Mouse (Mus musculus) testis, adult 2 months (tissue): ENCODE measurements around the gene Pim3. TPM values are rescaled to one million over a fixed set of nuclear protein-coding genes. Genes with fewer than 3 reads are reported as not detected.
"Not testable (repeated sequence)": the region's sequence is repeated elsewhere in the genome, so short reads cannot be mapped to it uniquely, and the experiment has no call there.

Source experiments
- H3K27ac ChIP-seq: fragments of 200-500 bp; 2 replicates; pipeline ENCODE4 v1.5.1; 2012; ENCODE audit warnings: low read depth, low read length; ENCODE audit not compliant: control insufficient read depth, insufficient read depth
- H3K27me3 ChIP-seq: fragments of 200-500 bp; 2 replicates; pipeline ENCODE4 v1.6.1; 2012; ENCODE audit warnings: mild to moderate bottlenecking, low read length, moderate library complexity; ENCODE audit not compliant: control insufficient read depth, insufficient read depth
- H3K36me3 ChIP-seq: fragments of 200-500 bp; 2 replicates; pipeline ENCODE4 v1.6.1; 2012; ENCODE audit warnings: mild to moderate bottlenecking, low read length; ENCODE audit not compliant: control insufficient read depth, insufficient read depth
- H3K4me1 ChIP-seq: fragments of 200-500 bp; 2 replicates; pipeline ENCODE4 v1.6.1; 2012; ENCODE audit warnings: low read length; ENCODE audit not compliant: control insufficient read depth, insufficient read depth
- H3K4me3 ChIP-seq: fragments of 200-500 bp; 2 replicates; pipeline ENCODE4 v1.5.1; 2012; ENCODE audit warnings: low read depth, mild to moderate bottlenecking, low read length, moderate library complexity, mixed read lengths; ENCODE audit not compliant: control insufficient read depth
- CTCF ChIP-seq: fragments of 200-500 bp; IDR thresholded peaks from 2 replicates; pipeline ENCODE4 v1.5.1; 2012; ENCODE audit warnings: low read depth, mild to moderate bottlenecking, inconsistent platforms, low read length, moderate library complexity; ENCODE audit not compliant: control insufficient read depth, insufficient read depth, insufficient replicate concordance
- POLR2A ChIP-seq: fragments of 200-500 bp; IDR thresholded peaks from 2 replicates; pipeline ENCODE4 v1.6.1; 2012; ENCODE audit warnings: low read depth, mild to moderate bottlenecking, inconsistent platforms, low read length, moderate library complexity; ENCODE audit not compliant: control insufficient read depth
- polyA plus RNA-seq: library from polyadenylated mRNA; depleted of rRNA; stranded (reverse); fragments of >200 nt; gene quantifications from 2 replicates; pipeline ENCODE4 v1.2.3, GENCODE M21; 2012; rRNA removed

Gene Pim3
- polyA plus RNA-seq: 10.8 and 13.2 TPM in 2 replicates

DNA sequence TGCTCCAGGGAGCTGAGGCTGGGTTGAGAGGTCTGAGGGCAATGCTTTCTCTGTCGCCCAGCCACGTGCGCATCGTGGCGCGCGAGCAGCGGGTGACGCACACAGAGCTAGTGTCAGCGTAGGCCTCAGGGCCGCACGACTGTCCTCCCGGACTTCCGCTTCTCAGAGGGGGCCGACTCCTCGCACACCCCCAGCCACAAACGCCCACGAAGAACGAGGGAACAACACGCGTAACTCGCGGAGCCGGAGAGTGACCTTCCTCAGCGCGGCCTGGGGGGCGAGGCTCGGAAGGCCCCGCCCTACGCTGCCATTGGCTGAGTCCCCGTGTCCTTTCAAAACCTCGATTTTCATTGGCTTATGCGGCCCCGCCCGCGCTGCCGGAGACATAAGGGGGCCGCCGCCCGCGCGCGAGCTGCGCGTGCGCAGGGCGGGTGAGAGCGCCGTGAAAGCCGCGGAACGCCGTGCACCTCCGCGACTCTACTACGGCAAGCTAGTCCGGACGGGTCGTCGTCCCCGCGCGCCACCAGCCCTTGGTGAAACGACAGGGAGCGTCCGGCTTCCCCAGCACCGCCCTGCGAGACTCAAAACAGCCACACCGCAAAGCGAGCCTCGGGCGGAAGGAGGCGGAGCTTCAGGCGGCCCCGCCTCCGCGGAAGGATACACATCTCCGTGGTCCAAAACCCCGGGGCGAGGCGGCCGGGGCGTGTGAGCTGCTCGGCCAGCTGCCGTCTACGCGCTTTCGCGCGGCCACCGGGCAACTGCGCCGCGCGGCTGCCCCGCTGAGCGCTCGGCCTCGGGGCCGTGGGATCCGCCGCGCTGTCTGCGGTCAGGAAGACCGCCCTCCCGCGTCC is at the start of gene Pim3:
Gene Pim3, plus strand, starts transcription at position 415 of the 851 bp plus-strand sequence.
- peak; percentile 88 for TF ChIP-seq POLR2A
- TF ChIP-seq CTCF: no peak
- peak within 1 kb of the TSS; percentile 99 for H3K27ac ChIP-seq
- peak within 1 kb of the TSS; percentile 95 for H3K4me3 ChIP-seq
- peaks cover 3% of the 10 kb centered on the region for H3K36me3 ChIP-seq
- no peaks in the 10 kb centered on the region for H3K27me3 ChIP-seq
- H3K4me1 ChIP-seq: peaks cover 33% of the 10 kb centered on the region

DNA sequence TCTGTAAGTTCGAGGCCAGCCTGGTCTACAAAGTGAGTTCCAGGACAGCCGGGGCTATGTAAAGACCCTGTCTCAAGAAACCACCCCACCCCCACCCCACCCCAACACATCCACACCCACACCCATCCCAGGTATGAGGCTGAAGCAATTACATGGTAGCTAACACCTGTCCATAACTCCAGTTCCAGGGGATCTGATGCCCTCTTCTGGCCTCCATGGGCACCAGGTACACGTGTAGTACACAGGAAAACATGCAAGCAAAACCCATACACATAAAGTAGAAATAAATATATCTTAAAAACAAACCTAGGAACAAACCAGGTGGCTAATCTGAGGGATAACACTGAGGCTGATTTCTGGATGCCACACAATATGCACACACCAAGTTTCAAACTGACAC is 48.7 kb upstream of the Pim3 start:
- no peaks in the 10 kb centered on the region for H3K36me3 ChIP-seq
- no peak overlapping the region for H3K27ac ChIP-seq
- no peaks in the 10 kb centered on the region for H3K4me1 ChIP-seq

DNA sequence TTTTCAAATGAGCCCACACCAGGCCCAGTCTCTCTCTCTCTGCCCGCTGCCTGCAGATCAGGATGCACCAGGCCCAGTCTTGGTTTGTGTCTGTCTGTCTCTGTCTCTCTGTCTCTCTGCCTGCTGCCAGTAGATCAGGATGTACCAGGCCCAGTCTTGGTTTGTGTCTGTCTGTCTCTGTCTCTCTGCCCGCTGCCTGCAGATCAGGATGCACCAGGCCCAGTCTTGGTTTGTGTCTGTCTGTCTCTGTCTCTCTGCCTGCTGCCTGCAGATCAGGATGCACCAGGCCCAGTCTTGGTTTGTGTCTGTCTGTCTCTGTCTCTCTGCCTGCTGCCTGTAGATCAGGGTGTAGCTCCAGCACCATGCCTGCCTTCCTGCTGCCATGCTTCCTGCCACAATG is 48.1 kb upstream of the Pim3 start:
- H3K27me3 ChIP-seq, H3K4me1 ChIP-seq, H3K4me3 ChIP-seq, H3K27ac ChIP-seq, H3K36me3 ChIP-seq: not testable (repeated sequence)

More for the DNA sequence above, 48.7 kb upstream of the Pim3 start:
- H3K27me3 ChIP-seq: no peaks in the 10 kb centered on the region
- TF ChIP-seq POLR2A: no peak
- no peak for TF ChIP-seq CTCF
- no peak overlapping the region for H3K4me3 ChIP-seq

DNA sequence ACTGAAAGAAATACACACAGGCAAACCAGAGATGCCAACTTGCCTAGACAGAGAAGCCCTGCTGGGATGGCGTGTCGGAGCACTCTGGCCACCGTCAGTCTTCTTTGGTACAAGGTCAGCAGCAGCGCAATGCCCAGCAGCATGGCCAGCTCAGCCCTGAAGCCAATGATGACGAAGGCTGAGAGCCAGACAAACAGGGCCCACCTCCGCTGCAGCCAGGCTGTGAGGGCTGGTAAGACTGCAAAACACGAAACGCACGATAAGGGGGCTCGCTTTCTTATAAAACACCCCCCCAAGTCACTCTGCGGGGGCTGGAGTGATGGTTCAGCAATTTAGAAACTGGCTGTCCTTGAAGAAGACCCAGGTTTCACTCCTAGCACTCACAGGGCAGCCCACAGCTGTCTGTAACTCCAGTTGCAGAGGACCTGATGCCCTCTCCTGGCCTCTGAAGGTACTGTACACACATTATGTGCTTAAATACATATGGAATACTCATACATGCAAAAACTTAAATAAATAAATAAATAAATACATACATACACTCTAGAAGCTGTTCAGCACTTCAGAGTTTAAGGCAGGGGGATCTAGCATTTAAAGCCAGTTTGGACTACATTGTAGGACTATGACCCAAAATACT is 47.5 kb upstream of the Pim3 start:
- H3K27ac ChIP-seq: no peak overlapping the region
- H3K4me1 ChIP-seq: no peaks in the 10 kb centered on the region
- no peak overlapping the region for H3K4me3 ChIP-seq
- no peaks in the 10 kb centered on the region for H3K27me3 ChIP-seq
- no peaks in the 10 kb centered on the region for H3K36me3 ChIP-seq
- TF ChIP-seq CTCF (no peak), POLR2A (no peak)

DNA sequence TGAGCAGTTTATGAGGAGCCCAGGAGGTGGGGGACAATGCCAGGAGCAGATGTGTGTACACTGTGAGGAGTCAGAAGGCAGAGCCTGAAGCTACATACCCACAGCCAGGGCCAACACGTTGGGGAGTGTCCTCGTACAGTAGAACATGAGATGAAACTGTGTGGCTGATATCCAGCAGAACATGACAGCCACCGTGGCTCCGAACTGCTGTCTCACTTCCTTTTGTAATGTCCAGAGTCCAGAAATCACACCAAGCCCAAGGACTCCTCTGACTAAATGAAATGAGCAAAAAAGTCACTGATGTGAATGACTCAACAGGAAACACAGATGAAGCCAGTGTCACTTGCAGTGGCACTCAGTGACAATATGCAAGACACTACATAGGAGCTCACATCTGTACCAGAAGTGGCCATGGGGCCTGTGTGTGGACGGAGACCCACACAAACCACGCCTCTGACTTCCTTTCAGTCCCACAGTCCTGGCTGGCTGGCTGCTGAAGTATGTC is 46.7 kb upstream of the Pim3 start:
- peaks cover 4% of the 10 kb centered on the region for H3K4me1 ChIP-seq
- no peaks in the 10 kb centered on the region for H3K36me3 ChIP-seq
- TF ChIP-seq CTCF (no peak), POLR2A (no peak)
- no peak overlapping the region for H3K27ac ChIP-seq
- no peaks in the 10 kb centered on the region for H3K27me3 ChIP-seq
- no peak overlapping the region for H3K4me3 ChIP-seq

DNA sequence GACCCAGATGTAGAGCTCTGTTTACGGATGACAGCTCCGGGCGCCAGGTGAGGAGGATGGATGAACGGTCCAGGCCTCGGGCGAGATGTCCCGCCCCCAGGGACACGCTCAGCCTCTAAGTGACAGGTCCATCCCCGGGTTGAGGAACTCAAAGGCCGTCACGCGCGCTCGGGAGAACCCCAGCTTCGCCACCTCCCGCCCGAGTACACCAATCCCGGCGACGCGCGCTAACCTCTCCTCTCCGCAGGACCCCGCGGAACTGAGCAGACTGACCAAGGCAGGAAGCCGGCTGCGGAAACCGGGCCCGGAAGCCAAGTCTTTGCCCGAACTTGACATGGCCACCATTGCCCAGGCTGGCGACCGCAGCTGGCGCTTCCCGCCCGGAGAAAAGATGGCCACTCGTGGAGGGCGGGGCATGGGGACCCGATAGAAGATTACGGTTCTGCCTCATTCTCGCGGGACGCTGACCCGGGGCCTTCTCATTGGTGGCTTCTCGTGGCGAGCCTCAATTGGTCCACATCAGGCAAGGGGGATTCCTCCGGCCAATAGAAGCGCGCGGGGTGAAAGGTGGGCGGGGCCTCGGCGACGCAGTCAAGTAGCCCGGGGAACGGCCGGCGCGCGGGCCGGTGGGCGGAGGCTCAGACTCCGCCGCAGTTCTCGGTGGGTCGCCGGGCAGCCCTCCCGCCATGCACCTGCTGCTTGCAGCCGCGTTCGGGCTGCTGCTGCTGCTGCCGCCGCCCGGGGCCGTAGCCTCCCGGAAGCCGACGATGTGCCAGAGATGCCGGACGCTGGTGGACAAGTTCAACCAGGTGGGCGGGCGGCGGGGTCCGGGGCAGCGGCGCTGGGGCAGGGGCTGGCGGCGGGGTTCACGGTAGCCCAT is 42.7 kb upstream of the Pim3 start, which contains the start of the genes Alg12 and Creld2:
Gene Alg12, minus strand, starts transcription at position 293 of the 880 bp plus-strand sequence.
Gene Creld2, plus strand, starts transcription at position 621 of the 880 bp plus-strand sequence.
- H3K27ac ChIP-seq: peak within 1 kb of the TSS; percentile 92
- TF ChIP-seq POLR2A: peak; percentile 77
- no peak for TF ChIP-seq CTCF
- peaks cover 5% of the 10 kb centered on the region for H3K4me1 ChIP-seq
- no peaks in the 10 kb centered on the region for H3K36me3 ChIP-seq
- H3K4me3 ChIP-seq: peak within 1 kb of the TSS; percentile 90
- H3K27me3 ChIP-seq: no peaks in the 10 kb centered on the region
